Mouse (Mus musculus) limb, embryonic 12.5 days (tissue): ENCODE measurements around the gene Zdhhc22. TPM values are rescaled to one million over a fixed set of nuclear protein-coding genes. Genes with fewer than 3 reads are reported as not detected.

Source experiments
- ATAC-seq: fragments of 200-750 bp; cut with Nextera tagmentation; 2 replicates; pipeline ENCODE4 v1.8.0; 2017; ENCODE audit warnings: low read depth, moderate TSS enrichment; ENCODE audit not compliant: insufficient number of reproducible peaks, insufficient read depth, low FRiP score, low TSS enrichment
- H3K27ac ChIP-seq: fragments of 300-500 bp; sonication (generic); 2 replicates; pipeline ENCODE4 v1.5.1; 2016; ENCODE audit warnings: mild to moderate bottlenecking, moderate library complexity
- H3K27me3 ChIP-seq: fragments of 300-500 bp; sonication (generic); 2 replicates; pipeline ENCODE4 v1.6.1; 2016; ENCODE audit warnings: mild to moderate bottlenecking, moderate library complexity
- H3K36me3 ChIP-seq: fragments of 300-500 bp; sonication (generic); 2 replicates; pipeline ENCODE4 v1.6.1; 2016; ENCODE audit warnings: mild to moderate bottlenecking, moderate library complexity
- H3K4me1 ChIP-seq: fragments of 300-500 bp; sonication (generic); replicated peaks from 2 replicates; pipeline ENCODE4 v1.6.1; 2016
- H3K4me2 ChIP-seq: fragments of 300-500 bp; sonication (generic); 2 replicates; pipeline ENCODE4 v1.6.1; 2016; ENCODE audit warnings: mild to moderate bottlenecking, moderate library complexity
- H3K4me3 ChIP-seq: fragments of 300-500 bp; sonication (generic); replicated peaks from 2 replicates; pipeline ENCODE4 v1.5.1; 2016; ENCODE audit warnings: mild to moderate bottlenecking
- H3K9ac ChIP-seq: fragments of 300-500 bp; sonication (generic); replicated peaks from 2 replicates; pipeline ENCODE4 v1.6.1; 2016; ENCODE audit warnings: mild to moderate bottlenecking, moderate library complexity
- H3K9me3 ChIP-seq: fragments of 300-500 bp; sonication (generic); 2 replicates; pipeline ENCODE4 v1.6.1; 2016; ENCODE audit warnings: mild to moderate bottlenecking, moderate library complexity
- WGBS: fragments of 180-500 bp; shearing (Covaris S2); methylation state at CpG from one replicate; pipeline ENCODE4 v1.1.7; 2016; 5-methylcytosine and 5-hydroxymethylcytosine counted together
- polyA plus RNA-seq: library from polyadenylated mRNA; unstranded; fragments of >200 nt; fragmentation: Nextera tagmentation; extraction: Ambion mirVana; gene quantifications from 2 replicates; pipeline ENCODE4 v1.2.1, GENCODE M21; 2016

Gene Zdhhc22
- 0.20 TPM in 1 of 2 replicates, not detected in the other for polyA plus RNA-seq

GRCm38 (mm10) chr12:86989890-86990754 is at the start of gene Zdhhc22:
Gene Zdhhc22, minus strand, starts transcription at chr12:86990430.
- Histone ChIP-seq H3K4me2 (peak within 1 kb of the TSS; percentile 49), H3K9ac (no peak within 1 kb of the TSS)

GRCm38 (mm10) chr12:87036631-87037030 is 46.4 kb upstream of the Zdhhc22 start:
- no peaks in the 10 kb centered on the region for H3K4me1 ChIP-seq
- no peaks in the 10 kb centered on the region for H3K9me3 ChIP-seq
- H3K9ac ChIP-seq = no peak overlapping the region
- H3K4me2 ChIP-seq = no peak overlapping the region
- 92% methylated on average over 7 of the region's 7 CpGs for WGBS
- H3K27ac ChIP-seq = no peak overlapping the region
- ATAC-seq = no peak
- no peaks in the 10 kb centered on the region for H3K27me3 ChIP-seq
- H3K36me3 ChIP-seq = no peaks in the 10 kb centered on the region
- no peak overlapping the region for H3K4me3 ChIP-seq

More at GRCm38 (mm10) chr12:86989890-86990754, at the start of gene Zdhhc22:
- Histone ChIP-seq H3K4me3 (peak within 1 kb of the TSS; percentile 27), H3K36me3 (no peaks in the 10 kb centered on the region), H3K27ac (no peak within 1 kb of the TSS), H3K4me1 (peaks cover 7% of the 10 kb centered on the region), H3K27me3 (peaks cover 98% of the 10 kb centered on the region), H3K9me3 (no peaks in the 10 kb centered on the region)
- ATAC-seq = peak; percentile 64; the same call in 1 of the 2 replicates
- under 1% methylated on average over 63 of the region's 68 CpGs for WGBS

GRCm38 (mm10) chr12:87031163-87031763 is 41.0 kb upstream of the Zdhhc22 start:
- H3K27ac ChIP-seq = no peak overlapping the region
- H3K9ac ChIP-seq = no peak overlapping the region
- 0 out of 2 replicates have a peak, but pooled peaks cover 6% of the 10 kb centered on the region for H3K4me1 ChIP-seq
- H3K27me3 ChIP-seq = peaks cover 30% of the 10 kb centered on the region
- H3K36me3 ChIP-seq = no peaks in the 10 kb centered on the region
- no peak overlapping the region for H3K4me2 ChIP-seq
- no peaks in the 10 kb centered on the region for H3K9me3 ChIP-seq
- 72% methylated on average over 5 of the region's 5 CpGs for WGBS
- ATAC-seq = no peak
- H3K4me3 ChIP-seq = no peak overlapping the region

- no peaks in the 10 kb centered on the region for H3K9me3 ChIP-seq
- peaks cover 45% of the 10 kb centered on the region for H3K27me3 ChIP-seq
- H3K27ac ChIP-seq = no peak overlapping the region
- H3K9ac ChIP-seq = no peak overlapping the region
- H3K36me3 ChIP-seq = no peaks in the 10 kb centered on the region
- no peak overlapping the region for H3K4me3 ChIP-seq
- no peak for ATAC-seq
- H3K4me2 ChIP-seq = no peak overlapping the region
- H3K4me1 ChIP-seq = 0 out of 2 replicates have a peak, but pooled peaks cover 8% of the 10 kb centered on the region
- 71% methylated on average over 5 of the region's 5 CpGs for WGBS
Measured at GRCm38 (mm10) chr12:87029251-87029976, 39.2 kb upstream of the Zdhhc22 start.

- no peak overlapping the region for H3K4me3 ChIP-seq
- H3K4me1 ChIP-seq = 0 out of 2 replicates have a peak, but pooled peaks cover 8% of the 10 kb centered on the region
- H3K4me2 ChIP-seq = no peak overlapping the region
- 71% methylated on average over 2 of the region's 2 CpGs for WGBS
- ATAC-seq = no peak
- no peaks in the 10 kb centered on the region for H3K36me3 ChIP-seq
- H3K9me3 ChIP-seq = no peaks in the 10 kb centered on the region
- no peak overlapping the region for H3K9ac ChIP-seq
- H3K27me3 ChIP-seq = peaks cover 48% of the 10 kb centered on the region
- H3K27ac ChIP-seq = no peak overlapping the region
Measured at GRCm38 (mm10) chr12:87028068-87028467, 37.8 kb upstream of the Zdhhc22 start.

DNA sequence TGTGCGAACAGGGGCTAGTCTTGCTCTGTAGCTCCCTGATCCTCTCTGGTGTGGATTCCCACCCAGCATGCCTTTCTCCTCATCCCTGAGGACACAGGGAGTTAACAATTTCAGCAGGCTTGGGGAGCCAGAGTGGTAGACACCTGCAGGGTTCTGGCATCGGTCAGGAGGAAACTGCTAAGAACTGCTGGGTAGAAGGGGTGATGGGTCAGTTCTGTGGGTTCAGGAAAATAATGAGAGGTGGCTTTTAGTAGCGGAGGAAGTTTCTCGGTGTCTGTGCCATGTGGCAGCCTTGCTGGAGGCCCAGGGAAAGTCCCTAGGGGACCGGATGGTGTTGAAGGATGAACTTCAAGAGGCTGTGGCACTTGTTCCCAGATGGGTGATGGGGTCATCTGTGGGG is 37.2 kb upstream of the Zdhhc22 start:
- Histone ChIP-seq H3K4me1 (0 out of 2 replicates have a peak, but pooled peaks cover 8% of the 10 kb centered on the region), H3K27me3 (peaks cover 48% of the 10 kb centered on the region), H3K9ac (no peak overlapping the region), H3K4me2 (no peak overlapping the region), H3K36me3 (no peaks in the 10 kb centered on the region), H3K4me3 (no peak overlapping the region), H3K27ac (no peak overlapping the region), H3K9me3 (no peaks in the 10 kb centered on the region)
- 51% methylated on average over 5 of the region's 5 CpGs for WGBS
- no peak for ATAC-seq

DNA sequence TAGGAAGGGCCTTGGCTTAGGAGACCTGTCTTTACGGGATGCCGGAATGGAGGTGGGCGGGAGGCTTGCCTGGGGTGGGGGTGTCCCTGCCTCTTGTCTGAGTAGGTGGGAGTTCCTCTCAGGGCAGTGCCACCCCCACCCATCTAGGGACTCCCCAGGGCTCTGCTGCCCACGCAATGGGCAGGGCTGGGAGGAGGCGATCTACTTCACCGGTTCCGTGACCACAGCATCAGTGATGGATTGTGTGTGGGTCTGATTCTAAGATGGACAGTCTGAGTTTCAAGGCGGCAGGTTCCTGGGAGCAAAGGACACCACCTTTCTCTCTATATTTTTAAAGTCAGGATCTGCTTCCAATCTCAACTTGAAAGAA is 36.6 kb upstream of the Zdhhc22 start:
- Histone ChIP-seq H3K36me3 (no peaks in the 10 kb centered on the region), H3K4me2 (peak overlapping the region; percentile 52), H3K4me3 (peak overlapping the region; percentile 23), H3K4me1 (0 out of 2 replicates have a peak, but pooled peaks cover 8% of the 10 kb centered on the region), H3K27ac (no peak overlapping the region), H3K27me3 (peaks cover 48% of the 10 kb centered on the region), H3K9ac (0 out of 2 replicates have a peak overlapping the region, but pooled peaks have one; percentile 1), H3K9me3 (no peaks in the 10 kb centered on the region)
- no peak for ATAC-seq
- 13% methylated on average over 8 of the region's 8 CpGs for whole genome bisulfite sequencing

DNA sequence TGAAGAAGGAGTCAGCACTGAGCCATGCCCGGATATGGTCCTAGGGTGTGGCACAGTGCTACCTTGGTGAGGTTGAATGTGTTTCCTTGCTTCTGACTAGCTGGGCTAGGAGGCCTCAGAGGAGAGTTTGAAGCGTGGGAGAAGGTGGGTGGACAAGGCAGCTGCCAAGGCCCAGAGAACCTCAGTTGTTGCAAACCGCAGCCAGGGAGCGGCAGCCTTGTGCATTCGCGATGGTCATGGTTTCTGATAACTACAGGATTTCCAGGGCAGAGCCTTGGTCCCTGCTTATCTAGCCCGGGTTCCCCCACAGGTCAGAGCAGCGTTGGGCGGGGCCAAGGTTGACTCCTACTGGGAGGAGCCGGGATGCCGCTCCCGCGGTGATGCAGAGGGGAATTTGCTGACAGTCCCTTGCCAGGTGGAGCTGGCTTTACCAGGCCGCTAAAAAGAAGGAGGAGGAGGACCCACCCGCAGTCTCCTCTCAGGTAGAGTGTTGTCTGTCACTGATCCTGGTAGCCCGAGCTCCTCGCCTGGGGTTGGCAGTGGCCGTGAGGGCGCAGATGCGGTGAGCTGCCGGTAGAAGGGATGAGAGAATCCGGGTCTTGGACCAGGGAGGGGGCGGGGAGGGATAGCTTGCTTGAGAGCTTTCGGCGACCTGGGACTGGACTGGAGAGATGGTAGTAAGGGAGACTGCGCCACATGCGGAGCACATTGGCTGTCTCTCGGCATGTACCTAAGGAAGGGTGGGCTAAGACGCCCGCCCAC is 36.1 kb upstream of the Zdhhc22 start:
- H3K36me3 ChIP-seq = no peaks in the 10 kb centered on the region
- H3K9me3 ChIP-seq = no peaks in the 10 kb centered on the region
- ATAC-seq = no peak
- WGBS = 4% methylated on average over 30 of the region's 30 CpGs
- H3K4me1 ChIP-seq = 0 out of 2 replicates have a peak, but pooled peaks cover 8% of the 10 kb centered on the region
- 0 out of 2 replicates have a peak overlapping the region, but pooled peaks have one; percentile 1 for H3K9ac ChIP-seq
- H3K4me2 ChIP-seq = peak overlapping the region; percentile 52
- no peak overlapping the region for H3K27ac ChIP-seq
- H3K27me3 ChIP-seq = peaks cover 48% of the 10 kb centered on the region
- peak overlapping the region; percentile 23 for H3K4me3 ChIP-seq

GRCm38 (mm10) chr12:87023456-87023855 is 33.2 kb upstream of the Zdhhc22 start:
- 70% methylated on average over 3 of the region's 3 CpGs for WGBS
- H3K4me2 ChIP-seq = no peak overlapping the region
- H3K36me3 ChIP-seq = no peaks in the 10 kb centered on the region
- no peaks in the 10 kb centered on the region for H3K9me3 ChIP-seq
- H3K27ac ChIP-seq = no peak overlapping the region
- ATAC-seq = no peak
- H3K9ac ChIP-seq = no peak overlapping the region
- H3K27me3 ChIP-seq = peaks cover 40% of the 10 kb centered on the region
- 0 out of 2 replicates have a peak, but pooled peaks cover 8% of the 10 kb centered on the region for H3K4me1 ChIP-seq
- no peak overlapping the region for H3K4me3 ChIP-seq

DNA sequence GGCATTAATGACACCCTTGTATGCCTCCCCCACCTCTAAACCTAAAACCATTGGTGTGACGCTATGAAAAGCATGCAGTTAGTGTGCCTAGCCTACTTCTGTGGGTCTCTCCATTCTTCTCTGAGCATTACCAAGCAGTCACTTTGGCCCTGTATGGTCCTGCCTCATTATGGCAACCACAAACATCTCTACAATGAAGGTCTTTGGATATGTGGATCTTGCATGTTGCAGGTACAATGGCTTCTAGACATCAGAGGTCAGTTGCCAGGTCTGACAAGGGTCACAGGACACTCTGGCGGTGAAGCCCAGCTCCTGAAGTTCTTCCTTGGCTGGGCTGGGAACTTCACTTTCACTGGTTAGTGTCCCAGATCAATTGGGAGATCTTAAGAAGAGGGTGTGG is 31.8 kb upstream of the Zdhhc22 start:
- H3K36me3 ChIP-seq = no peaks in the 10 kb centered on the region
- no peaks in the 10 kb centered on the region for H3K9me3 ChIP-seq
- 61% methylated on average over 2 of the region's 2 CpGs for WGBS
- H3K4me3 ChIP-seq = no peak overlapping the region
- no peak overlapping the region for H3K9ac ChIP-seq
- H3K4me2 ChIP-seq = no peak overlapping the region
- H3K4me1 ChIP-seq = 0 out of 2 replicates have a peak, but pooled peaks cover 8% of the 10 kb centered on the region
- no peak for ATAC-seq
- H3K27ac ChIP-seq = no peak overlapping the region
- peaks cover 26% of the 10 kb centered on the region for H3K27me3 ChIP-seq
